Mouse (Mus musculus): ENCODE results near the gene Nup88. TPM values are rescaled to one million over a fixed set of nuclear protein-coding genes. Genes with fewer than 3 reads are reported as not detected.
A peak's percentile ranks its signal among the peaks of the same experiment; 100 is the strongest.

Nup88 gene
- 75.0 and 82.4 TPM in 2 replicates for polyA plus RNA-seq (2012; rRNA removed)

DNA sequence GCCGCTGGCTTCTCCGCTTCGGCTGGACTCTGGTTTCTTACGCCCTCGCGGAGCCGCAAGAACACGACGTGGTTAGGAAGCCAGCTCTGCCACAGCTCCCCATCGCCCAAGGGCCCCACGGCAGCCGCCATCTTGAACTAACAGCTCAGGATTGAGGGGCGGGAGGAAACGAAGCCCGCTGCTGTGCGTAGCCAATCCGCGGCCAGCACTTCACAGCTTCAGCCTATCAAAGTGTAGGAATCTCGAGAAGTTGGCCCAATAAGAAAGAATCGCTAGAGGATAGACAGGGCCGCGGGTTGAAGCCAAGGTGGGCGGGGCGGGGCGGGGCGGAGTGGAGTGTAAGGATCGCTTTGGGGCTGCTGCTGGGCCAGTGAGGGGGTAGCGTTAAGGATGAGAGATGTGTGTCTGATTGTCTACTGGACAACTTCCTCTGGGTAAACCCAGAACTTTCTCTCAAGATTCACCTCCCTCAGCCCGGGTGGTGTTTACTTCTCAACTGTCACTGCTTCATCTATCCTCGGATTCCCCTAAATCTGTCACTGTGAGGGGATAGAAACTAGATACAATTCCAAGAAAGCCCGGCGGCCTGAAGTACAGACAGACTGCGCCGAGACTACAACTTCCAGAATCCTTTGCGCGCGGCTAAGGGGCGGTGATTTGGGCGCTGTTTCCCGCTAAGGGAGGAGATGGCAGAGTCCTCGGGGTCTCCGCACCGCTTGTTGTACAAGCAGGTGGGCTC lies at the start of gene Nup88, which contains the start of gene Rpain:
Gene Nup88 (minus strand): TSS at position 153 of the 739 bp plus-strand sequence.
Gene Rpain (plus strand): TSS at position 393 of the 739 bp plus-strand sequence.
- Histone ChIP-seq H3K4me3 (ENCODE audit: insufficient read depth, low read length) (peak within 1 kb of the TSS; percentile 67), H3K27ac (ENCODE audit: insufficient read depth, low read length) (peak within 1 kb of the TSS; percentile 83), H3K4me1 (ENCODE audit: control insufficient read depth, insufficient read depth, low read length) (peaks cover 3% of the 10 kb centered on the region)
- peak; percentile 78 for TF ChIP-seq POLR2A (IDR thresholded peaks at IDR 0.05; ENCODE audit: extremely low read depth, insufficient read depth, low read length)
- TF ChIP-seq CTCF (IDR thresholded peaks at IDR 0.05; ENCODE audit: extremely low read depth, insufficient read depth, low read length) = no peak

- peak overlapping the region; percentile 64 for H3K4me3 ChIP-seq (ENCODE audit: insufficient read depth, low read length)
- TF ChIP-seq CTCF (IDR thresholded peaks at IDR 0.05; ENCODE audit: extremely low read depth, insufficient read depth, low read length) (no peak), POLR2A (IDR thresholded peaks at IDR 0.05; ENCODE audit: extremely low read depth, insufficient read depth, low read length) (no peak)
- H3K27ac ChIP-seq (ENCODE audit: insufficient read depth, low read length) = 0 out of 2 replicates have a peak overlapping the region, but pooled peaks have one; percentile 24
- peaks cover 3% of the 10 kb centered on the region; the same call in 1 of the 2 replicates for H3K4me1 ChIP-seq (ENCODE audit: control insufficient read depth, insufficient read depth, low read length)
Observed at GRCm38 (mm10) chr11:71018416-71019200, 48.8 kb upstream of the Nup88 start.

DNA sequence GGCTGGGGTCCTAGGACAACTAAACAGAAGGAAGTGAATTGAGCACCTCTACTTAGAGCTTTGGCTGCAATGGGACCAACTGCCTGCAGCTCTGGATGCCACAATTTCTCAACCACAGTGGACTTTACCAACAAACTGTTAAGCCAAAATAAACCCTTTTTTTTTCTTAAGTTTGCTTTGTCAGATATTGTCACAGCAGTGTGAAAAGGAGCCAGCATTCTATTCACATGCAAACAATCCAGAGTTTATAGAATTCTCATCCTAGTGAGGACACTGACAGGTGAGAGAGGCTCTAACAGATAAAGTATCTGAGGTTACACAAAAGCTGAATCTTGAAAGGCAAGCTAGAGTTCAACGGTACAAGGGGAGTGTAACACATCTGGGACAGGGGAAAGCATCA lies 47.3 kb upstream of the Nup88 start:
- Histone ChIP-seq H3K27ac (ENCODE audit: insufficient read depth, low read length) (no peak overlapping the region), H3K4me3 (ENCODE audit: insufficient read depth, low read length) (no peak overlapping the region), H3K4me1 (ENCODE audit: control insufficient read depth, insufficient read depth, low read length) (peaks cover 3% of the 10 kb centered on the region; the same call in 1 of the 2 replicates)
- TF ChIP-seq POLR2A (IDR thresholded peaks at IDR 0.05; ENCODE audit: extremely low read depth, insufficient read depth, low read length) = no peak
- TF ChIP-seq CTCF (IDR thresholded peaks at IDR 0.05; ENCODE audit: extremely low read depth, insufficient read depth, low read length) = no peak

- Histone ChIP-seq H3K4me3 (ENCODE audit: insufficient read depth, low read length) (no peak overlapping the region), H3K4me1 (ENCODE audit: control insufficient read depth, insufficient read depth, low read length) (no peaks in the 10 kb centered on the region), H3K27ac (ENCODE audit: insufficient read depth, low read length) (no peak overlapping the region)
- TF ChIP-seq POLR2A (IDR thresholded peaks at IDR 0.05; ENCODE audit: extremely low read depth, insufficient read depth, low read length) (no peak), CTCF (IDR thresholded peaks at IDR 0.05; ENCODE audit: extremely low read depth, insufficient read depth, low read length) (no peak)
Observed at GRCm38 (mm10) chr11:71012743-71013142, 43.0 kb upstream of the Nup88 start.

DNA sequence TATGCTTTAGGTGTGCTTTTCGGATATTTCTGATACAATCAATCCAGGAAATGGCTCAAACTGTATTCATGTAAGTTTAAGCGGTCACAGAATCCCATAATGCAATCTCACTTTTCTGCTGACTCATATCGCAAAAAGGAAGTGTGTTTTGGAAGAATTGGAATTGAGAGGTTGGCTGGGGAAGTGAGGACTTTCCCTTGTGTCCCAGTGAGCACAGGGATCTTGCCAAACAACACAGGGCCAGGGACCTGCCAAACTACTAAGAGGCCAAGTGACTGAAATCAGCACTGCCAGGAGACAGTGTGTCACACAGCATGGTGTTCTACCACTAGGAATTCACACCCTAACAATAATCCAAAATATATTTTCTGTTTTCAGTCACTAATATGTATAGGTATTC lies 38.5 kb upstream of the Nup88 start:
- Histone ChIP-seq H3K27ac (ENCODE audit: insufficient read depth, low read length) (no peak overlapping the region), H3K4me1 (ENCODE audit: control insufficient read depth, insufficient read depth, low read length) (peaks cover 2% of the 10 kb centered on the region; the same call in 1 of the 2 replicates), H3K4me3 (ENCODE audit: insufficient read depth, low read length) (no peak overlapping the region)
- no peak for TF ChIP-seq POLR2A (IDR thresholded peaks at IDR 0.05; ENCODE audit: extremely low read depth, insufficient read depth, low read length)
- no peak for TF ChIP-seq CTCF (IDR thresholded peaks at IDR 0.05; ENCODE audit: extremely low read depth, insufficient read depth, low read length)

GRCm38 (mm10) chr11:71007831-71008230 lies 38.1 kb upstream of the Nup88 start:
- H3K4me3 ChIP-seq (ENCODE audit: insufficient read depth, low read length) = no peak overlapping the region
- TF ChIP-seq POLR2A (IDR thresholded peaks at IDR 0.05; ENCODE audit: extremely low read depth, insufficient read depth, low read length) (no peak), CTCF (IDR thresholded peaks at IDR 0.05; ENCODE audit: extremely low read depth, insufficient read depth, low read length) (no peak)
- peaks cover 4% of the 10 kb centered on the region; the same call in 1 of the 2 replicates for H3K4me1 ChIP-seq (ENCODE audit: control insufficient read depth, insufficient read depth, low read length)

GRCm38 (mm10) chr11:71007026-71007425 lies 37.3 kb upstream of the Nup88 start:
- TF ChIP-seq CTCF (IDR thresholded peaks at IDR 0.05; ENCODE audit: extremely low read depth, insufficient read depth, low read length) = no peak
- TF ChIP-seq POLR2A (IDR thresholded peaks at IDR 0.05; ENCODE audit: extremely low read depth, insufficient read depth, low read length) = no peak
- H3K27ac ChIP-seq (ENCODE audit: insufficient read depth, low read length) = no peak overlapping the region
- no peak overlapping the region for H3K4me3 ChIP-seq (ENCODE audit: insufficient read depth, low read length)
- H3K4me1 ChIP-seq (ENCODE audit: control insufficient read depth, insufficient read depth, low read length) = peaks cover 5% of the 10 kb centered on the region; the same call in 1 of the 2 replicates

More at GRCm38 (mm10) chr11:71007831-71008230, 38.1 kb upstream of the Nup88 start:
- H3K27ac ChIP-seq (ENCODE audit: insufficient read depth, low read length) = no peak overlapping the region

DNA sequence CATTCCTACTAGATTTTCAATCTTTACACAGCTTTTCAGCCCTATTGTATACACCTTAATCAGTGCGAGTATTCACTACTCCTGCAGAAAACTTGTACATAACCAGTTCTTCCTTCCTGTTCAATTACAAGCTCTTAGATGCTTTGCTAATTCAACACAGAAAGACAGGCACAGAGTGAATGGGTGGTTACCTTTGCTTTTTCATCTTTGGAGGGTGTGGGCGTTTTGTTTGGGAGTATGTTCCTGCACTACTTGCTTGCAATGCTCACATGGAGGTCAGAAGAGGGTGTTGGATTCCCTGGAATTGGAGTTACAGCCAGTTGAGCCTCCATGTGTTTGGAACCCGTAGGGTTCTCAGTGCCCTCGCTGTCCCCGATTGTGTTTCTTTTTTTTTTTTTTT lies 35.3 kb upstream of the Nup88 start:
- peaks cover 5% of the 10 kb centered on the region; the same call in 1 of the 2 replicates for H3K4me1 ChIP-seq (ENCODE audit: control insufficient read depth, insufficient read depth, low read length)
- TF ChIP-seq CTCF (IDR thresholded peaks at IDR 0.05; ENCODE audit: extremely low read depth, insufficient read depth, low read length) = no peak
- no peak for TF ChIP-seq POLR2A (IDR thresholded peaks at IDR 0.05; ENCODE audit: extremely low read depth, insufficient read depth, low read length)
- no peak overlapping the region for H3K4me3 ChIP-seq (ENCODE audit: insufficient read depth, low read length)
- no peak overlapping the region for H3K27ac ChIP-seq (ENCODE audit: insufficient read depth, low read length)

GRCm38 (mm10) chr11:71004316-71004773 lies 34.6 kb upstream of the Nup88 start, which contains the start of gene Dhx33:
TSS of gene Dhx33 (minus strand) at chr11:71004437.
- peaks cover 5% of the 10 kb centered on the region; the same call in 1 of the 2 replicates for H3K4me1 ChIP-seq (ENCODE audit: control insufficient read depth, insufficient read depth, low read length)
- peak within 1 kb of the TSS; percentile 92 for H3K4me3 ChIP-seq (ENCODE audit: insufficient read depth, low read length)
- H3K27ac ChIP-seq (ENCODE audit: insufficient read depth, low read length) = no peak within 1 kb of the TSS
- TF ChIP-seq POLR2A (IDR thresholded peaks at IDR 0.05; ENCODE audit: extremely low read depth, insufficient read depth, low read length) (no peak; the same call in 1 of the 2 replicates), CTCF (IDR thresholded peaks at IDR 0.05; ENCODE audit: extremely low read depth, insufficient read depth, low read length) (no peak)
